Mouse (Mus musculus) bone marrow, adult 2 months (tissue): ENCODE data around the gene Zfp36l2.
"Not testable (repeated sequence)": the region's sequence is repeated elsewhere in the genome, so short reads cannot be mapped to it uniquely, and the experiment has no call there.

Source experiments
- CTCF ChIP-seq: fragments of 200-500 bp; IDR thresholded peaks from 2 replicates; pipeline ENCODE4 v1.5.1; 2011; ENCODE audit warnings: low read length, control low read depth; ENCODE audit not compliant: control insufficient read depth, insufficient read depth
- POLR2A ChIP-seq: fragments of 200-500 bp; IDR thresholded peaks from 2 replicates; pipeline ENCODE4 v1.6.1; 2011; ENCODE audit warnings: low read depth, mild to moderate bottlenecking, control low read depth, low read length, borderline replicate concordance; ENCODE audit not compliant: control insufficient read depth

DNA sequence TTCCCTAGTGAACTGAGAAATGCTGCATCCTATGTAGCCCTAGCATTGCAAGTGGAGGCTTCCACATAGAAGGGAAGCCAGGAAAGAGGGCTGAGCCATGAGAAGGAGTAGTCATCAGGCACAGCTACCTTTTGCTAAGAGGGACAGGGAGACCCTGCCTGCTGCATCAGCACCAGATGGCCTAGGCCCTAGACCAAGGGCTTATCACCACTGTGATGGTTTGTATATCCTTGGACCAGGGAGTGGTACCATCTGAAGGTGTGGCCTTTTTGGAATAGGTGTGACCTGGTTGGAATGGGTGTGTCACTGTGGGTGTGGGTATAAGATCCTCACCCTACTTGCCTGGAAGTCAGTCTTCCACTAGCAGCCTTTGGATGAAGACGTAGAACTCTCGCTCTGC, 31.1 kb upstream of the Zfp36l2 start:
- not testable (repeated sequence) for TF ChIP-seq CTCF, POLR2A
